Mouse (Mus musculus) bone marrow, adult 2 months (tissue): Measurements from ENCODE around the gene S1pr4. TPM values are rescaled to one million over a fixed set of nuclear protein-coding genes. Genes with fewer than 3 reads are reported as not detected.

Experiments
- H3K27ac ChIP-seq: fragments of 200-500 bp; 2 replicates; pipeline ENCODE4 v1.5.1; 2012; ENCODE audit warnings: low read depth, mild to moderate bottlenecking, control low read depth, inconsistent platforms, low read length; ENCODE audit not compliant: control insufficient read depth, poor library complexity, insufficient read depth
- H3K4me1 ChIP-seq: fragments of 200-500 bp; 2 replicates; pipeline ENCODE4 v1.6.1; 2011; ENCODE audit warnings: low read length; ENCODE audit not compliant: control insufficient read depth, insufficient read depth
- H3K4me3 ChIP-seq: fragments of 200-500 bp; replicated peaks from 2 replicates; pipeline ENCODE3; 2011; ENCODE audit warnings: mild to moderate bottlenecking, low read depth, low read length, control low read depth; ENCODE audit not compliant: control insufficient read depth
- CTCF ChIP-seq: fragments of 200-500 bp; IDR thresholded peaks from 2 replicates; pipeline ENCODE4 v1.5.1; 2011; ENCODE audit warnings: low read length, control low read depth; ENCODE audit not compliant: control insufficient read depth, insufficient read depth
- POLR2A ChIP-seq: fragments of 200-500 bp; IDR thresholded peaks from 2 replicates; pipeline ENCODE4 v1.6.1; 2011; ENCODE audit warnings: low read depth, mild to moderate bottlenecking, control low read depth, low read length, borderline replicate concordance; ENCODE audit not compliant: control insufficient read depth
- WGBS: fragments of 180-500 bp; shearing (Covaris S2); methylation state at CpG from one replicate; pipeline ENCODE4 v1.1.7; 2018; 5-methylcytosine and 5-hydroxymethylcytosine counted together
- polyA plus RNA-seq: library from polyadenylated mRNA; stranded (reverse); fragments of >200 nt; gene quantifications from 2 replicates; pipeline ENCODE4 v1.2.4, GENCODE M21; 2011; ENCODE audit warnings: low replicate concordance; ENCODE audit not compliant: missing spikeins, insufficient read depth, insufficient read length

S1pr4 gene
- polyA plus RNA-seq, 1 experiment = 15.8 TPM

GRCm38 (mm10) chr10:81469253-81469652 is 30.7 kb downstream of the S1pr4 start:
- no peak overlapping the region for H3K27ac ChIP-seq
- TF ChIP-seq CTCF (no peak), POLR2A (no peak)
- no peak overlapping the region for H3K4me3 ChIP-seq
- peaks cover 4% of the 10 kb centered on the region for H3K4me1 ChIP-seq
- 82% methylated on average over 5 of the region's 5 CpGs for WGBS

- TF ChIP-seq CTCF (no peak), POLR2A (no peak)
- Histone ChIP-seq H3K4me1 (peaks cover 5% of the 10 kb centered on the region), H3K27ac (no peak overlapping the region; the same call in 1 of the 2 replicates), H3K4me3 (no peak overlapping the region)
- 71% methylated on average over 16 of the region's 16 CpGs for WGBS
Observed at GRCm38 (mm10) chr10:81467670-81468235, 32.2 kb downstream of the S1pr4 start.

- no peak for TF ChIP-seq POLR2A
- no peak for TF ChIP-seq CTCF
- WGBS = 67% methylated on average over 14 of the region's 14 CpGs
- Histone ChIP-seq H3K4me1 (peaks cover 5% of the 10 kb centered on the region), H3K4me3 (no peak overlapping the region), H3K27ac (no peak overlapping the region)
Observed at GRCm38 (mm10) chr10:81466881-81467280, 33.1 kb downstream of the S1pr4 start.

- Histone ChIP-seq H3K4me3 (no peak overlapping the region), H3K4me1 (peaks cover 5% of the 10 kb centered on the region), H3K27ac (no peak overlapping the region)
- 72% methylated on average over 2 of the region's 2 CpGs for WGBS
- TF ChIP-seq CTCF = no peak
- no peak for TF ChIP-seq POLR2A
Observed at GRCm38 (mm10) chr10:81466066-81466465, 33.9 kb downstream of the S1pr4 start.

GRCm38 (mm10) chr10:81465265-81465645 is 34.7 kb downstream of the S1pr4 start:
- Histone ChIP-seq H3K4me1 (peaks cover 5% of the 10 kb centered on the region), H3K4me3 (no peak overlapping the region), H3K27ac (no peak overlapping the region)
- TF ChIP-seq CTCF (no peak), POLR2A (no peak)
- 16% methylated on average over 5 of the region's 5 CpGs for WGBS

GRCm38 (mm10) chr10:81464405-81465264 is 35.3 kb downstream of the S1pr4 start:
- WGBS = 6% methylated on average over 33 of the region's 33 CpGs
- Histone ChIP-seq H3K4me1 (peaks cover 5% of the 10 kb centered on the region), H3K4me3 (peak overlapping the region; percentile 10), H3K27ac (peak overlapping the region; percentile 31; the same call in 1 of the 2 replicates)
- TF ChIP-seq POLR2A (no peak), CTCF (no peak)

GRCm38 (mm10) chr10:81463531-81463930 is 36.4 kb downstream of the S1pr4 start:
- no peak for TF ChIP-seq CTCF
- no peak for TF ChIP-seq POLR2A
- Histone ChIP-seq H3K4me3 (no peak overlapping the region), H3K27ac (no peak overlapping the region), H3K4me1 (peaks cover 5% of the 10 kb centered on the region)
- 43% methylated on average over 4 of the region's 4 CpGs for WGBS

- 83% methylated on average over 7 of the region's 7 CpGs for WGBS
- Histone ChIP-seq H3K27ac (no peak overlapping the region), H3K4me3 (no peak overlapping the region)
Observed at GRCm38 (mm10) chr10:81462917-81463316, 37.0 kb downstream of the S1pr4 start.

More at GRCm38 (mm10) chr10:81462917-81463316, 37.0 kb downstream of the S1pr4 start:
- no peak for TF ChIP-seq CTCF
- TF ChIP-seq POLR2A = no peak
- H3K4me1 ChIP-seq = peaks cover 5% of the 10 kb centered on the region
